Mouse (Mus musculus): ENCODE measurements around the gene Pfn4. TPM values are rescaled to one million over a fixed set of nuclear protein-coding genes. Genes with fewer than 3 reads are reported as not detected.
"Not testable (repeated sequence)": the region's sequence is repeated elsewhere in the genome, so short reads cannot be mapped to it uniquely, and the experiment has no call there.

Gene Pfn4
- polyA plus RNA-seq, 1 experiment: 11.0 TPM

DNA sequence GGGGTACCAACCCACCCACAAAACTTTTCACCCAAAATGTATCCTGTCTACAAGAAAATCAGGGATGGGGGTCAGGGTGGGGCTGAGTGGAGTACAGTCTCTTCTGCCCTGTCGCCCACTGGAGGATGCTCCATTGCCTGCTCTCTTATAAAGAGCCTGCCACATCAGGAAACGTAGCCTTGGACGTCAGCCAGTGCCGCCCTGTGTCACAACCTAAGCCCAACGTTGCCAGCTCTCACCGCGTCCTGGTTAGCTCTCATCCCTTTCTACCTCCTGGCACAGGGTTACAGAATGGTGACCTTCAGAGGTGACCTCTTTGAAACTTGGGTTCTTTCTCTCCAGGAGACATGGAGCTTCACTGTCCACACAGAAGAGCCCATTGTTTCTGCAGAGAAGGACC, 28.0 kb upstream of the Pfn4 start:
- no peak overlapping the region for H3K4me3 ChIP-seq (replicated peaks; ENCODE audit: insufficient read depth, low read depth, low read length)
- no peak for TF ChIP-seq POLR2A (IDR thresholded peaks at IDR 0.05; ENCODE audit: borderline replicate concordance, insufficient read depth, low read length)
- TF ChIP-seq CTCF (IDR thresholded peaks at IDR 0.05; ENCODE audit: borderline replicate concordance, insufficient read depth, low read depth, low read length): no peak
- no peaks in the 10 kb centered on the region for H3K4me1 ChIP-seq (ENCODE audit: control insufficient read depth, insufficient read depth, low read length)
- 30% methylated on average over 7 of the region's 7 CpGs for WGBS
- H3K27me3 ChIP-seq (ENCODE audit: control insufficient read depth, insufficient read depth, low read length): no peaks in the 10 kb centered on the region
- DNase-seq: no peak
- H3K27ac ChIP-seq (ENCODE audit: insufficient read depth, low read length): no peak overlapping the region

DNA sequence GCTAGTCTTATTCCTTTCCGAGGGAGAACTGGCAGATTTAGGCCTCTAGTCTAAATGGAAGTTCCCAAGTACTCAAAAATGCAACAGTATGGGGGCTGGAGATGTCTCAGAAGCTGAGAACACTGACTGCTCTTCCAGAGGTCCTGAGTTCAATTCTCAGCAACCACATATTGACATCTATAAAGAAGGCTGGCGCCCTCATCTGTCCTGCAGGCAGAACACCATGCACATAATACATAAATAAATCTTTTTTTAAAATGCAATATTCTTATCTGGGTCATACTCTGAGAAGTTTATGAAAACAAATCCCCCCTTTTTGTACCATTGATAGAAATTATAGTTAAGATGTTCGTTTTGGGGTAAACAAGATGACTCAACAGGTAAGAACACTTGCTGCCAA, 26.6 kb upstream of the Pfn4 start:
- no peak overlapping the region for H3K4me3 ChIP-seq (replicated peaks; ENCODE audit: insufficient read depth, low read depth, low read length)
- WGBS: 95% methylated on average over 3 of the region's 3 CpGs
- no peaks in the 10 kb centered on the region for H3K27me3 ChIP-seq (ENCODE audit: control insufficient read depth, insufficient read depth, low read length)

DNA sequence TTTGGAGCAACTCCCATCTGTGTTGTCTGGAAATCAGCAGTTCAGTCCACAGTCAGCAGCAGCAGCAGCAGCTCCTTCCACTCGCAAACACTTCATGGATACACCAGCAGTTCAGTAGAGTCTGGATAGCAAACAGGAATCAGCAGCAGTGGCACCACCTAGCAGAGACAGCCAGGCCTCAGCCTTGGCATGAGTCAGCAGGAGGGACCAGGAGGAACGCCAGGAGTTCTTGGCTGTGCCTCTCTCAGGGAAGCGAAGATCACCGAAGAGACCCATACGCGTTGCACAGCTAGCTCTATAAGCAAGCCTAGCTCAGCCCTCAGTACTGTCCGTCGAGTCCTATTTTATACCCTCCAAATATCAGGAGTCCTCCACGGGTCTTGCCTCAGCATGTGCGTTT, 24.3 kb upstream of the Pfn4 start:
- TF ChIP-seq CTCF (IDR thresholded peaks at IDR 0.05; ENCODE audit: borderline replicate concordance, insufficient read depth, low read depth, low read length): no peak
- no peak for TF ChIP-seq POLR2A (IDR thresholded peaks at IDR 0.05; ENCODE audit: borderline replicate concordance, insufficient read depth, low read length)
- Histone ChIP-seq H3K4me3 (replicated peaks; ENCODE audit: insufficient read depth, low read depth, low read length) (no peak overlapping the region), H3K27ac (ENCODE audit: insufficient read depth, low read length) (no peak overlapping the region), H3K27me3 (ENCODE audit: control insufficient read depth, insufficient read depth, low read length) (no peaks in the 10 kb centered on the region), H3K4me1 (ENCODE audit: control insufficient read depth, insufficient read depth, low read length) (no peaks in the 10 kb centered on the region)
- 40% methylated on average over 10 of the region's 10 CpGs for WGBS
- DNase-seq: no peak

More for the DNA sequence above, 26.6 kb upstream of the Pfn4 start:
- Histone ChIP-seq H3K4me1 (ENCODE audit: control insufficient read depth, insufficient read depth, low read length) (no peaks in the 10 kb centered on the region), H3K27ac (ENCODE audit: insufficient read depth, low read length) (no peak overlapping the region)
- TF ChIP-seq CTCF (IDR thresholded peaks at IDR 0.05; ENCODE audit: borderline replicate concordance, insufficient read depth, low read depth, low read length) (no peak), POLR2A (IDR thresholded peaks at IDR 0.05; ENCODE audit: borderline replicate concordance, insufficient read depth, low read length) (no peak)
- no peak for DNase-seq

DNA sequence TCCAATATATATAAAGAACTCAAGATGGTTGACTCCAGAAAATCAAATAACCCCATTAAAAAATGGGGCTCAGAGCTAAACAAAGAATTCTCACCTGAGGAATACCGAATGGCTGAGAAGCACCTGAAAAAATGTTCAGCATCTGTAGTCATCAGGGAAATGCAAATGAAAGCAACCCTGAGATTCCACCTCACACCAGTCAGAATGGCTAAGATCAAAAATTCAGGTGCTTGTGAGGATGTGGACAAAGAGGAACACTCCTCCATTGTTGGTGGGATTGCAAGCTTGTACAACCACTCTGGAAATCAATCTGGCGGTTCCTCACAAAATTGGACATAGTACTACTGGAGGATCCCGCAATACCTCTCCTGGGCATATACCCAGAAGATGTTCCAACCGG, 14.4 kb upstream of the Pfn4 start:
- H3K27me3 ChIP-seq (ENCODE audit: control insufficient read depth, insufficient read depth, low read length); H3K27ac ChIP-seq (ENCODE audit: insufficient read depth, low read length); H3K4me1 ChIP-seq (ENCODE audit: control insufficient read depth, insufficient read depth, low read length); DNase-seq; H3K4me3 ChIP-seq (replicated peaks; ENCODE audit: insufficient read depth, low read depth, low read length): not testable (repeated sequence)
- WGBS: 94% methylated on average over 4 of the region's 4 CpGs

DNA sequence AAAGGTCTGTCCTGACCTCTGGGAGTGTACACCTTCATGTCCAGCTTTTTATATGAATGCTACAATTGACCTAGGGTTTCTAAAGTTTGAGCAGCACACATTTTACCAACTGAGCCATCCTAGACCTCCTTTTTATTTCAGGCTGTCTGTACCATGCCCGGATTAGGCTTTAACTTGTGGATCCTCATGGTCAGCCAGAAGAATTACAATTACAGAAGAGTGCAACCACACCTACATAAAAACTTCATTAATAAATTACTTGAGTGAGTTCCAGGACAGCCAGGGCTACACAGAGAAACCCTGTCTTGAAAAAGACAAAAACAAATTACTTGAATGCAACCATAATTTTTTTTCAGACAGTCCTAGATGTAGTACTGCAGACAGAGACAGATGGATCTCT, 11.8 kb upstream of the Pfn4 start:
- Histone ChIP-seq H3K27ac (ENCODE audit: insufficient read depth, low read length) (no peak overlapping the region), H3K4me3 (replicated peaks; ENCODE audit: insufficient read depth, low read depth, low read length) (no peak overlapping the region)
- TF ChIP-seq CTCF (IDR thresholded peaks at IDR 0.05; ENCODE audit: borderline replicate concordance, insufficient read depth, low read depth, low read length): no peak
- no peak for TF ChIP-seq POLR2A (IDR thresholded peaks at IDR 0.05; ENCODE audit: borderline replicate concordance, insufficient read depth, low read length)

DNA sequence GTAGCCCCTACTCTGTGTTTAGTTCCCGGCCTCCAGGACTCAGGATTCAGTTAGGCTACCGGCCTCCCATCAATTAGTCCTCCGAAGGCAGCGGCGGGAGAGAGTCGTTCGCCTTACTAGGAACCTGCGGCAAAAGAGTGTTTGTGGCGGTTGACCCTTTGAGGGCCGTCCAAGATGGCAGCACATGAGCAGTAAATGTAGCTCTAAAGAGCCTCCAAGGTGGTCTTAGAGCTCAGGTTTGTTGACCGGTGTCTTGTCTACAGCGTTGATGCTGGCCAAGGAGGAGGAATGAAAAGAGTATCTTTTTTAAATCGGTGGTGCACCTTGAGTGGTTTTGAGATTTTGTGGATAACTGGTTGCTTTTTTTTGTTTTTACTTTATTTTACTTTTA, 506 bp downstream of the Pfn4 start:
- no peaks in the 10 kb centered on the region for H3K4me1 ChIP-seq (ENCODE audit: control insufficient read depth, insufficient read depth, low read length)
- WGBS: 12% methylated on average over 13 of the region's 13 CpGs
- peak overlapping the region; percentile 45; the same call in 1 of the 2 replicates for H3K27ac ChIP-seq (ENCODE audit: insufficient read depth, low read length)
- peak overlapping the region; percentile 60 for H3K4me3 ChIP-seq (replicated peaks; ENCODE audit: insufficient read depth, low read depth, low read length)
- TF ChIP-seq CTCF (IDR thresholded peaks at IDR 0.05; ENCODE audit: borderline replicate concordance, insufficient read depth, low read depth, low read length) (no peak), POLR2A (IDR thresholded peaks at IDR 0.05; ENCODE audit: borderline replicate concordance, insufficient read depth, low read length) (no peak)
- no peak for DNase-seq
- H3K27me3 ChIP-seq (ENCODE audit: control insufficient read depth, insufficient read depth, low read length): no peaks in the 10 kb centered on the region

More for the DNA sequence above, 11.8 kb upstream of the Pfn4 start:
- Histone ChIP-seq H3K27me3 (ENCODE audit: control insufficient read depth, insufficient read depth, low read length) (no peaks in the 10 kb centered on the region), H3K4me1 (ENCODE audit: control insufficient read depth, insufficient read depth, low read length) (no peaks in the 10 kb centered on the region)
- WGBS: 89% methylated on average over 1 of the region's 1 CpGs
- DNase-seq: no peak

DNA sequence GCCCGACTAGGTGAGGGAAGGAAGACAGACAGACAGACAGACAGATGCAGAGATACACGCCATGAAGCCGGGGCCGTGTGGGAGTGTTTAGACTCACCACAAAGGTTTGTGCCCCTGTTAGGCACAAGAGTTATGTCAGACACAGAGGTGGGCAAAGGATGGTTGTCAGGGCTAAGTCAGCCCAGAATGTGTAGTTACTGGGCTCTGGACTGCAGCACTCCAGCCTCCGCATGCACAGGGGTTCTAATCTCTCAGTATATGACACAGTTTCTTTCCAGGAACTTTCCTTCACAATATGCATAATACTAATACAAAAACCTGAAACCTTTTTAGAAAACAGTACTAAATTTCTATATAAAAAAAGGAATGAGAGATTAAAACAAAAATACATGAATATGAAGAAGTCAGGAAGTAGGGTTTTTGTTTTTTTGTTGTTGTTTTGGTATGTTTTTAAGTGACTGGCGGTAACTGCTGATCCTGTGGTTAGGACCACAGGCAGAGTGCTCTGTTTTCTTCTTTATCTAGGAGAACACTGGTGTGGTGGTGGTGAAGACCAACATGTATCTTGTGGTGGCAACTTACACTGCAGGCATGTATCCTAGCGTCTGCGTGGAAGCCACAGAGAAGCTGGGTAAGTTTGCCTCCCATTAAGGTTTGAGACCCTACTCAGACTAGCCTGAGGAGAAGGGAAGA, 6.2 kb downstream of the Pfn4 start:
- Histone ChIP-seq H3K27me3 (ENCODE audit: control insufficient read depth, insufficient read depth, low read length) (no peaks in the 10 kb centered on the region), H3K27ac (ENCODE audit: insufficient read depth, low read length) (no peak overlapping the region), H3K4me1 (ENCODE audit: control insufficient read depth, insufficient read depth, low read length) (no peaks in the 10 kb centered on the region), H3K4me3 (replicated peaks; ENCODE audit: insufficient read depth, low read depth, low read length) (no peak overlapping the region)
- TF ChIP-seq CTCF (IDR thresholded peaks at IDR 0.05; ENCODE audit: borderline replicate concordance, insufficient read depth, low read depth, low read length) (no peak), POLR2A (IDR thresholded peaks at IDR 0.05; ENCODE audit: borderline replicate concordance, insufficient read depth, low read length) (no peak)
- no peak for DNase-seq
- WGBS: 96% methylated on average over 8 of the region's 8 CpGs

DNA sequence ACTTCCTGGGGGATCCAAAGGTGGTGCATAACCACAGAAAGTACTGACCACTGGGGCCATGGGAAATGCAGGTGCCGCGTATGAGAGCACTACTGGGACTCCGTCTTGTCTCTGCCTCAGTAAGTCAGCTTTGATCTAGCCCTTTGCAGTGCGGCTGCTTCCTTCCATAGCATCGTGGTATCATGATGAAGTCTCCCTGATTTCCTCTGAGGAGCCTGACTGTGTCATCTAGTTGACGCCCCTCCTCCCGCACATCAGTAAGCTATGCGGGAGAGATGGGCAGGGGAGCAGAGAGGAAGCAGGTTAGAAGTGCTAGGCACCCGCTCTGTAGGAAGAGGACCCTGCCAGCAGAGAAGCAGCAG, 6.7 kb downstream of the Pfn4 start:
- 82% methylated on average over 9 of the region's 9 CpGs for WGBS
- Histone ChIP-seq H3K27ac (ENCODE audit: insufficient read depth, low read length) (no peak overlapping the region), H3K27me3 (ENCODE audit: control insufficient read depth, insufficient read depth, low read length) (no peaks in the 10 kb centered on the region), H3K4me1 (ENCODE audit: control insufficient read depth, insufficient read depth, low read length) (no peaks in the 10 kb centered on the region), H3K4me3 (replicated peaks; ENCODE audit: insufficient read depth, low read depth, low read length) (no peak overlapping the region)
- TF ChIP-seq POLR2A (IDR thresholded peaks at IDR 0.05; ENCODE audit: borderline replicate concordance, insufficient read depth, low read length) (no peak), CTCF (IDR thresholded peaks at IDR 0.05; ENCODE audit: borderline replicate concordance, insufficient read depth, low read depth, low read length) (no peak)
- no peak for DNase-seq
